Mouse (Mus musculus): ENCODE measurements around the gene Dlg1. TPM values are rescaled to one million over a fixed set of nuclear protein-coding genes. Genes with fewer than 3 reads are reported as not detected.

The Dlg1 gene
- polyA plus RNA-seq, 1 experiment from 2014 or later = 28.5 TPM

- no peaks in the 10 kb centered on the region for H3K9me3 ChIP-seq (ENCODE audit: control insufficient read depth, low read length)
- no peaks in the 10 kb centered on the region for H3K4me1 ChIP-seq (replicated peaks; ENCODE audit: control insufficient read depth, insufficient read depth, low read length)
- H3K4me2 ChIP-seq (ENCODE audit: low read length) = peak overlapping the region; percentile 42
- no peak overlapping the region for H3K9ac ChIP-seq (ENCODE audit: low read length)
- no peaks in the 10 kb centered on the region for H3K36me3 ChIP-seq (ENCODE audit: control insufficient read depth, insufficient read depth, low read length)
- H3K27ac ChIP-seq (ENCODE audit: low read depth) = no peak overlapping the region
- peak; percentile 51; the same call in 1 of the 2 replicates for ATAC-seq (replicated peaks; ENCODE audit: low FRiP score, low TSS enrichment, low read depth)
- H3K4me3 ChIP-seq (ENCODE audit: low read depth, low read length) = no peak overlapping the region
- H3K27me3 ChIP-seq (replicated peaks; ENCODE audit: control insufficient read depth, insufficient read depth, low read length) = no peaks in the 10 kb centered on the region
- 61% methylated on average over 11 of the region's 11 CpGs for WGBS
- no peak for DNase-seq (ENCODE audit: low spot score)
Observed at GRCm38 (mm10) chr16:31917776-31918175, 254.5 kb downstream of the Dlg1 start.

- H3K9ac ChIP-seq (ENCODE audit: low read length) = peak overlapping the region; percentile 36; the same call in 1 of the 2 replicates
- 3% methylated on average over 14 of the region's 14 CpGs for WGBS
Observed at GRCm38 (mm10) chr16:31918248-31918724, 255.0 kb downstream of the Dlg1 start.

GRCm38 (mm10) chr16:31924368-31924767 lies 261.1 kb downstream of the Dlg1 start:
- no peak overlapping the region for H3K4me3 ChIP-seq (ENCODE audit: low read depth, low read length)
- DNase-seq (ENCODE audit: low spot score) (no peak), ATAC-seq (replicated peaks; ENCODE audit: low FRiP score, low TSS enrichment, low read depth) (no peak)
- H3K27me3 ChIP-seq (replicated peaks; ENCODE audit: control insufficient read depth, insufficient read depth, low read length) = no peaks in the 10 kb centered on the region
- H3K36me3 ChIP-seq (ENCODE audit: control insufficient read depth, insufficient read depth, low read length) = no peaks in the 10 kb centered on the region
- no peak overlapping the region for H3K9ac ChIP-seq (ENCODE audit: low read length)
- H3K4me1 ChIP-seq (replicated peaks; ENCODE audit: control insufficient read depth, insufficient read depth, low read length) = no peaks in the 10 kb centered on the region
- no peaks in the 10 kb centered on the region for H3K9me3 ChIP-seq (ENCODE audit: control insufficient read depth, low read length)
- no peak overlapping the region for H3K4me2 ChIP-seq (ENCODE audit: low read length)
- no peak overlapping the region for H3K27ac ChIP-seq (ENCODE audit: low read depth)
- WGBS = 82% methylated on average over 6 of the region's 6 CpGs

More at GRCm38 (mm10) chr16:31918248-31918724, 255.0 kb downstream of the Dlg1 start:
- Histone ChIP-seq H3K9me3 (ENCODE audit: control insufficient read depth, low read length) (no peaks in the 10 kb centered on the region), H3K36me3 (ENCODE audit: control insufficient read depth, insufficient read depth, low read length) (no peaks in the 10 kb centered on the region), H3K4me2 (ENCODE audit: low read length) (peak overlapping the region; percentile 42), H3K27me3 (replicated peaks; ENCODE audit: control insufficient read depth, insufficient read depth, low read length) (no peaks in the 10 kb centered on the region), H3K27ac (ENCODE audit: low read depth) (no peak overlapping the region), H3K4me3 (ENCODE audit: low read depth, low read length) (no peak overlapping the region), H3K4me1 (replicated peaks; ENCODE audit: control insufficient read depth, insufficient read depth, low read length) (no peaks in the 10 kb centered on the region)
- DNase-seq (ENCODE audit: low spot score) = peak; percentile 91
- ATAC-seq (replicated peaks; ENCODE audit: low FRiP score, low TSS enrichment, low read depth) = peak; percentile 34; the same call in 1 of the 2 replicates

Other genes starting within 250 kb of the Dlg1 start
- 55.6 and 68.3 TPM in 2 replicates for gene Bdh1, start 241.2 kb upstream of the Dlg1 start, polyA plus RNA-seq (2014; fragmentation: Nextera tagmentation; extraction: Ambion mirVana)
- 0.12 and 0.16 TPM in 2 replicates for gene Meltf, start 215.4 kb downstream of the Dlg1 start, polyA plus RNA-seq (2014; fragmentation: Nextera tagmentation; extraction: Ambion mirVana)